Mouse (Mus musculus) ES-E14 (cell line): ENCODE data around the gene Pip5kl1. TPM values are rescaled to one million over a fixed set of nuclear protein-coding genes. Genes with fewer than 3 reads are reported as not detected.
A peak's percentile ranks its signal among the peaks of the same experiment; 100 is the strongest.

Source experiments
- DNase-seq: peaks from one replicate; pipeline ENCODE4 v3.0.0-alpha.2; 2013; ENCODE audit warnings: low read depth, low spot score
- H3K27ac ChIP-seq: 2 replicates; pipeline ENCODE4 v1.5.1; 2012; ENCODE audit warnings: low read depth, mild to moderate bottlenecking, low read length, moderate library complexity, mixed read lengths; ENCODE audit not compliant: poor library complexity, insufficient read depth, severe bottlenecking
- H3K36me3 ChIP-seq: 2 replicates; pipeline ENCODE4 v1.6.1; 2012; ENCODE audit warnings: mild to moderate bottlenecking, low read length, moderate library complexity, mixed read lengths; ENCODE audit not compliant: control insufficient read depth, poor library complexity, insufficient read depth, severe bottlenecking
- H3K4me1 ChIP-seq, 2 experiments: fragments of 150-350 bp in 1 of 2; sonication (generic) in 1 of 2; 2 replicates each; pipeline ENCODE4 v1.6.1; 2012; ENCODE audit warnings: low read length in 2 of 2, mild to moderate bottlenecking in 1 of 2, mixed read lengths in 1 of 2; ENCODE audit not compliant: control insufficient read depth in 2 of 2, insufficient read depth in 2 of 2, poor library complexity in 1 of 2
- H3K4me3 ChIP-seq, 2 experiments: fragments of 150-350 bp in 1 of 2; sonication (generic) in 1 of 2; 2 replicates each; pipeline ENCODE4 v1.5.1; 2012; ENCODE audit warnings: low read length in 2 of 2, low read depth in 1 of 2, mild to moderate bottlenecking in 1 of 2, mixed read lengths in 1 of 2; ENCODE audit not compliant: insufficient read depth in 1 of 2, poor library complexity in 1 of 2, severe bottlenecking in 1 of 2
- H3K9ac ChIP-seq: 2 replicates; pipeline ENCODE4 v1.6.1; 2012; ENCODE audit warnings: low read depth, mild to moderate bottlenecking, low read length, mixed read lengths; ENCODE audit not compliant: poor library complexity, insufficient read depth, severe bottlenecking
- H3K9me3 ChIP-seq: fragments of 150-350 bp; sonication (generic); 2 replicates; pipeline ENCODE4 v1.6.1; 2012; ENCODE audit warnings: low read depth, mild to moderate bottlenecking, low read length; ENCODE audit not compliant: control insufficient read depth, insufficient read depth
- CHD2 ChIP-seq: IDR thresholded peaks from 2 replicates; pipeline ENCODE4 v1.6.1; 2014; ENCODE audit warnings: mild to moderate bottlenecking, low read depth, low read length, inconsistent platforms
- HCFC1 ChIP-seq: IDR thresholded peaks from 2 replicates; pipeline ENCODE4 v1.6.1; 2012; ENCODE audit warnings: low read length, inconsistent platforms, borderline replicate concordance; ENCODE audit not compliant: insufficient read depth
- MAFK ChIP-seq: IDR thresholded peaks from 2 replicates; pipeline ENCODE4 v1.6.1; 2014; ENCODE audit warnings: mild to moderate bottlenecking, low read depth, low read length, inconsistent platforms; ENCODE audit not compliant: insufficient read depth
- ZC3H11A ChIP-seq: IDR thresholded peaks from 2 replicates; pipeline ENCODE4 v1.6.1; 2012; ENCODE audit warnings: low read depth, mild to moderate bottlenecking, inconsistent platforms, low read length, borderline replicate concordance
- ZNF384 ChIP-seq: IDR thresholded peaks from 2 replicates; pipeline ENCODE4 v1.6.1; 2012; ENCODE audit warnings: low read depth, low read length, inconsistent platforms
- in situ Hi-C, 2 experiments: fragments of 600-800 bp; cut with MboI; formaldehyde crosslinking; loops; one replicate each; pipeline ENCODE4 v1.15.1; 2025; ENCODE audit warnings: low sequenced_read_pairs in 2 of 2, inconsistent platforms in 1 of 2; ENCODE audit not compliant: unreplicated experiment in 2 of 2
- total RNA-seq: library from RNA; depleted of rRNA; stranded (reverse); fragments of 300-350 nt; gene quantifications from 2 replicates; pipeline ENCODE4 v1.2.3, GENCODE M21; 2012

Pip5kl1 gene
- total RNA-seq, 1 experiment = 3.5 TPM

DNA sequence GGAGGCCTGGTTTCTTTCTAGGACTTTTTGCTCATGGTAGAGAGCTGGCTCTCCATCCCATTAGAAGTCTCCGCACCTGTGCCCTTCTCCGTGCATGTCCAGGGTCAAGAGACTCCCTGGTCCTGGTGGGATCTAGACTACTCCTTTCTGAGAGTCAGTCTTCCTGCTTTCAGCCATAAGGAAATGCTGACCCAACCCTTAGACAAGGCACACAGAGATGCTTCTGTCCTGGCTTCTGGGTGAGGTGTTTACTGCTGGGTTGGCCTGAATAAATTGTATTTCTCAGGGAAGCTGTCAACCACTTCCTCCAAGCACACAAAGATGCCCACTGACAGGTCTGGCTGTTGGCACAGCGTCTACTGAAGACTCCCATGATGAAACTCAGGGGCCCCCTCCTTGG lies 24.8 kb downstream of the Pip5kl1 start, which contains the start of gene St6galnac6:
St6galnac6 (plus strand) TSS at position 301 of the 400 bp plus-strand sequence.
- in situ Hi-C loops = no loop called here
- no peak within 1 kb of the TSS for H3K27ac ChIP-seq

DNA sequence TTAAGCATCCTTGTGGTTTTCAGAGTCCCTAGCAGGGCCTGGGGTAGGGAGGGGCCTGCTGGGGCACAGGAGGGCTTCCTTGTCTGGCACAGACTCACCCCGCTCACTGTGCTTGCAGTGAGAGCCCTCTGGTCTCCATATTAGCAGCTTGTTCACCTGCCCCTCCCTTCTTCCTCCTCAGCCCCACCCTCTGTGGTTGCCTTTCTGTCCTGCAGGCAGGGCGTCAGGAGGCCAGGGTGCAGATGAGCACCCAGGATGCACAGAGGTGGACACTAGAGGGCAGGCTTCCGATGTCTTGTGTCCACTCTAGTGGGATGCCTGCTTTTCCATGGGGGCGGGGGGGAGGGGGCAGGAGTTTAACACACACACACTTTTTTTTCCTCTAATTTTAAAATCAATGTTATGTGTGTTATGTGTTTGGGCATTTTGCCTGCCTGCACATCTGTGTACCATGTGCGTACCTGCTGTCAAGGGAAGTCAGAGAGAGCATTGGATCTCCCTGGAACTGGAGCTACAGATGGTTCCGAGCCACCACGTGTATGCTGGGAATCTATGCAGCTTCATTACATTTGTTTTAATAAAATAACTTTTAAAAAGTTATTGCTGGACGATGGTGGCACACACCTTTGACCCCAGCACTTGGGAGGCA lies 26.9 kb downstream of the Pip5kl1 start:
- Histone ChIP-seq H3K27ac (no peak overlapping the region), H3K9ac (no peak overlapping the region), H3K36me3 (no peaks in the 10 kb centered on the region), H3K4me1 (peaks cover 2 to 5% of the 10 kb centered on the region in 2 experiments; a peak in 1 of 4 replicates), H3K9me3 (no peaks in the 10 kb centered on the region), H3K4me3 (no peak overlapping the region)
- no peak for DNase-seq
- TF ChIP-seq ZC3H11A (no peak), HCFC1 (no peak), CHD2 (no peak), ZNF384 (no peak), MAFK (no peak)
- in situ Hi-C loops = no loop called here

More for the DNA sequence above, 24.8 kb downstream of the Pip5kl1 start, which contains the start of gene St6galnac6:
- Histone ChIP-seq H3K4me3 (no peak within 1 kb of the TSS), H3K9ac (no peak within 1 kb of the TSS), H3K36me3 (no peaks in the 10 kb centered on the region), H3K9me3 (no peaks in the 10 kb centered on the region), H3K4me1 (peaks cover 2% of the 10 kb centered on the region in 2 experiments; a peak in 1 of 4 replicates)
- TF ChIP-seq CHD2 (no peak), HCFC1 (no peak), ZC3H11A (no peak), ZNF384 (no peak), MAFK (no peak)
- DNase-seq = no peak

DNA sequence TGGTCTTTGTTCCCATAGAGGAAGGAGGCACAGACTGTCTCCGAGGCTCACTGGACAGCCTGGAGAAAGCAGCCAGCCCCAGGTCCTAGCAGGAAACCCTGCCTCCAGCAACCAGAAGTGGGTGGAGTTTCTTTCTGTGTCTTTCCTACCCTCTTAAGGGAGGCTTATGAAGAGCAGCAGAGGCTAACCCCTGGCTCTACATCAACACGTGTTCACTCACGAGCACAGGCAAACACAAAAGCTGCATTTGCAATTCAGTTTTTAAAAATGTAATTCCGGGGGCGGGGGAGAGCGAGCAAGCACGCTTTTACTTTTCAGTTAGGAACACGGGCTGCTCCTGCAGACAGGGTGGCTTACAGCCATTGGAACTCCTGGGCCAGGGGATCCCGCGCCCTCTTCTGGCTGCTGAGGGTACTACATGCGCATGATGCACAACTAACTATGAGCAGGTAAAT lies 28.0 kb downstream of the Pip5kl1 start:
- H3K9me3 ChIP-seq = no peaks in the 10 kb centered on the region
- no peak overlapping the region for H3K27ac ChIP-seq
- H3K36me3 ChIP-seq = no peaks in the 10 kb centered on the region
- DNase-seq = peak; percentile 87
- peaks cover 2 to 5% of the 10 kb centered on the region in 2 experiments; a peak in 1 of 4 replicates for H3K4me1 ChIP-seq
- in situ Hi-C loops = no loop called here
- H3K9ac ChIP-seq = peak overlapping the region; percentile 66; the same call in 1 of the 2 replicates
- H3K4me3 ChIP-seq = peak overlapping the region; percentile 58 to 61
- TF ChIP-seq ZC3H11A = no peak
- TF ChIP-seq HCFC1 = no peak
- no peak for TF ChIP-seq MAFK
- no peak for TF ChIP-seq CHD2
- TF ChIP-seq ZNF384 = no peak

DNA sequence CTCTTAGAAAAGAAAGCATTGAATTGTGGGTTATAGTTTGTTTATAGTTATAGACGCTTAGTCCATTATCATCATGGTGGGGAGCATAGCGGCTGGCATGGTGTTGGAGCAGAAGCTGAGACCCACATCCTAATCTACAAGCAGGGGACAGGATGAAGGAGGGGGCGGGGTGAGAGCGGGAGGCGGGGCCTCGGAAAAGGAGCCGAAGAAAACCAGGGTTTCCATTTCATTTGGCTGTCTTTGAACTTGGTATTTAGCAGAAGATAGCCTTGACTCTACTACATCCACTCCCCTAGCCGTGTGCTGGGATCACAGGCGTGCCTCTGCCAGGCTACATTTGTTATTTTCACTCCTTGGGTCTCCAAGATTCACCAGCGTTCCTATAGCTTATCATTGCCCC lies 30.0 kb downstream of the Pip5kl1 start:
- in situ Hi-C loops = no loop called here
- Histone ChIP-seq H3K27ac (no peak overlapping the region), H3K36me3 (no peaks in the 10 kb centered on the region), H3K4me3 (no peak overlapping the region), H3K4me1 (peaks cover 2 to 14% of the 10 kb centered on the region in 2 experiments; a peak in 2 of 4 replicates), H3K9ac (no peak overlapping the region), H3K9me3 (no peaks in the 10 kb centered on the region)
- no peak for DNase-seq
- no peak for TF ChIP-seq MAFK
- TF ChIP-seq ZC3H11A = no peak
- TF ChIP-seq CHD2 = no peak
- no peak for TF ChIP-seq HCFC1
- no peak for TF ChIP-seq ZNF384
